16 mouse cellular contexts compared by ENCODE assay signal in genomic region chr14:54728823-54729653, GRCm38 (mm10). TPM values are rescaled to one million over a fixed set of nuclear protein-coding genes. Genes with fewer than 3 reads are reported as not detected.
A peak's percentile ranks its signal among the peaks of the same experiment; 100 is the strongest.
DNase-seq lines count a peak whose midpoint lies in the region; ATAC-seq and TF ChIP-seq lines count a peak whose summit lies in the region.
"Had no signal": no experiment of that assay in that cellular context is flagged by ENCODE, and none has a peak within 500 bp of the region (broad histone marks: within the 10 kb centered on the region; RNA-seq: fewer than 3 reads in every experiment).

No protein-coding gene starts in this region.

- peak overlapping the region; percentile 82 for H3K27ac ChIP-seq in left cerebral cortex, adult 2 months
- peak overlapping the region; percentile 53 for H3K27ac ChIP-seq in forebrain, embryonic 16.5 days (ENCODE audit: low read length)
- H3K27ac ChIP-seq: heart, embryonic 15.5 days; kidney, postnatal 0 days had no signal

- peak; percentile 84 for ATAC-seq in forebrain, embryonic 16.5 days

- no peak overlapping the region for H3K9ac ChIP-seq in forebrain, embryonic 16.5 days (replicated peaks; ENCODE audit: low read depth, low read length)
- H3K9ac ChIP-seq: heart, embryonic 15.5 days; lung, embryonic 14.5 days had no signal

- peaks cover 9% of the 10 kb centered on the region for H3K4me1 ChIP-seq in forebrain, embryonic 16.5 days (replicated peaks; ENCODE audit: control insufficient read depth, insufficient read depth, low read length)
- H3K4me1 ChIP-seq: heart, embryonic 15.5 days had no signal

- no peak overlapping the region for H3K4me2 ChIP-seq in forebrain, embryonic 16.5 days (ENCODE audit: low read length)
- H3K4me2 ChIP-seq: heart, embryonic 15.5 days; lung, embryonic 14.5 days had no signal

- intact Hi-C loops in left cerebral cortex, adult 2 months (cut with DNase I), result loop anchor here (1.0 kb wide), 1 partner anchor 52 kb away; the partner anchor contains the start of gene Slc7a8

- H3K9me3 ChIP-seq in forebrain, embryonic 16.5 days (ENCODE audit: control insufficient read depth, low read length), result no peaks in the 10 kb centered on the region
- H3K9me3 ChIP-seq: heart, embryonic 15.5 days had no signal

- DNase-seq in cerebellum, adult 11-12 months, result peak; percentile 62
- DNase-seq in cerebellum, postnatal 4 days (ENCODE audit: low spot score in 2 of 2), result no peak
- no peak for DNase-seq in left cerebral cortex, adult 2 months (ENCODE audit: extremely low spot score in 1 of 2, low spot score in 2 of 2)
- no peak for DNase-seq in left cerebral cortex, adult 11 months (ENCODE audit: low spot score)
- peak; percentile 84 for DNase-seq in brain, adult 2 months (ENCODE audit: low read depth, low spot score)
- no peak for DNase-seq in urinary bladder, postnatal 10 days (ENCODE audit: low spot score)
- DNase-seq in adrenal gland, adult 2 months, result no peak
- DNase-seq: adrenal gland, postnatal 36 days; gastrocnemius, postnatal 36 days; liver; lung, embryonic 14.5 days had no signal

- no peaks in the 10 kb centered on the region for H3K27me3 ChIP-seq in forebrain, embryonic 16.5 days (replicated peaks; ENCODE audit: control insufficient read depth, insufficient read depth, low read length)
- H3K27me3 ChIP-seq: heart, embryonic 15.5 days had no signal

- WGBS in forebrain, embryonic 16.5 days, result 51% methylated on average over 13 of the region's 13 CpGs

- H3K36me3 ChIP-seq in forebrain, embryonic 16.5 days (ENCODE audit: control insufficient read depth, insufficient read depth), result no peaks in the 10 kb centered on the region
- H3K36me3 ChIP-seq: heart, embryonic 15.5 days had no signal

- no peak for TF ChIP-seq CTCF in left cerebral cortex, adult 2 months (IDR thresholded peaks at IDR 0.05)

- no peak overlapping the region for H3K4me3 ChIP-seq in left cerebral cortex, adult 2 months
- no peak overlapping the region for H3K4me3 ChIP-seq in forebrain, embryonic 16.5 days (replicated peaks; ENCODE audit: low read length)
- H3K4me3 ChIP-seq: heart, embryonic 15.5 days had no signal

RNA-seq across cellular contexts. Expression of gene Cebpe, which starts 17.1 kb away (rescaled TPM):
- total RNA-seq in left cerebral cortex, adult 2 months (2021), result not detected
- not detected in 2 replicates for polyA plus RNA-seq in forebrain, embryonic 16.5 days (2015; fragmentation: Nextera tagmentation; extraction: Ambion mirVana)
- not detected for total RNA-seq in adrenal gland, adult 2 months (2021)
- 0.18 and 0.52 TPM in 2 replicates for polyA plus RNA-seq in adrenal gland, adult 2 months (2012; rRNA removed)
- total RNA-seq: adrenal gland, postnatal 36 days; gastrocnemius, postnatal 36 days; layer of hippocampus, postnatal 14 days had no signal
- polyA plus RNA-seq: kidney, postnatal 0 days; lung, embryonic 14.5 days had no signal

RNA-seq across cellular contexts. Expression of gene Gm29776, which starts 30.4 kb away (rescaled TPM):
- total RNA-seq in left cerebral cortex, adult 2 months (2021), result not detected
- polyA plus RNA-seq in forebrain, embryonic 16.5 days (2015; fragmentation: Nextera tagmentation; extraction: Ambion mirVana), result 0.14 and 0.16 TPM in 2 replicates
- total RNA-seq in adrenal gland, adult 2 months (2021), result not detected
- polyA plus RNA-seq in adrenal gland, adult 2 months (2012; rRNA removed), result 0.07 and 0.08 TPM in 2 replicates
- total RNA-seq: gastrocnemius, postnatal 36 days; megakaryocyte-erythroid progenitor cell, adult 5-6 weeks had no signal

RNA-seq across cellular contexts. Expression of gene Acin1, which starts 42.3 kb away (rescaled TPM):
- total RNA-seq in left cerebral cortex, adult 2 months (2021), result 100 to 1,000 TPM; 200 to 232 TPM
- polyA plus RNA-seq in forebrain, embryonic 16.5 days (2015; fragmentation: Nextera tagmentation; extraction: Ambion mirVana), result 141 and 150 TPM in 2 replicates
- 100 to 1,000 TPM; 120 to 177 TPM for total RNA-seq in adrenal gland, adult 2 months (2021)
- 93.0 and 109 TPM in 2 replicates for polyA plus RNA-seq in adrenal gland, adult 2 months (2012; rRNA removed)

RNA-seq across cellular contexts. Expression of gene 1700123O20Rik, which starts 43.0 kb away (rescaled TPM):
- total RNA-seq in left cerebral cortex, adult 2 months (2021), result 10 to 100 TPM; 20.2 to 22.7 TPM
- polyA plus RNA-seq in forebrain, embryonic 16.5 days (2015; fragmentation: Nextera tagmentation; extraction: Ambion mirVana), result 72.8 and 76.3 TPM in 2 replicates
- total RNA-seq in adrenal gland, adult 2 months (2021), result 10 to 100 TPM; 39.8 to 41.7 TPM
- 52.7 and 81.0 TPM in 2 replicates for polyA plus RNA-seq in adrenal gland, adult 2 months (2012; rRNA removed)

RNA-seq across cellular contexts. Expression of gene Slc7a8, which starts 52.7 kb away (rescaled TPM):
- total RNA-seq in left cerebral cortex, adult 2 months (2021), result 10 to 100 TPM; 54.3 to 58.6 TPM
- polyA plus RNA-seq in forebrain, embryonic 16.5 days (2015; fragmentation: Nextera tagmentation; extraction: Ambion mirVana), result 8.7 and 8.9 TPM in 2 replicates
- 10 to 100 TPM; 24.7 to 74.6 TPM for total RNA-seq in adrenal gland, adult 2 months (2021)
- 31.9 and 52.9 TPM in 2 replicates for polyA plus RNA-seq in adrenal gland, adult 2 months (2012; rRNA removed)

Comparison
In these comparisons a context has a peak if more than half of its experiments do, and no peak if none do; other contexts are left out.
1. DNase-seq: peak in cerebellum, adult 11-12 months (single experiment) and brain, adult 2 months (single experiment); none in cerebellum, postnatal 4 days (0 of 2), left cerebral cortex, adult 2 months (0 of 2), left cerebral cortex, adult 11 months (single experiment), urinary bladder, postnatal 10 days (single experiment) and adrenal gland, adult 2 months (single experiment).